Mouse (Mus musculus) layer of hippocampus, adult 8-10 months (tissue): ENCODE measurements around the gene Mzf1. TPM values are rescaled to one million over a fixed set of nuclear protein-coding genes. Genes with fewer than 3 reads are reported as not detected.
A peak's percentile ranks its signal among the peaks of the same experiment; 100 is the strongest.

ENCODE experiments used
- DNase-seq, 2 experiments: peaks; one replicate each; pipeline ENCODE4 v3.0.0; 2022; ENCODE audit warnings: low spot score in 2 of 2
- total RNA-seq, 4 experiments: library from RNA; stranded (reverse); gene quantifications; 2 replicates each; pipeline ENCODE4 v1.2.4; 2022

Gene Mzf1
- total RNA-seq, 4 experiments from 2014 or later = 12.1 to 16.3 (median 15.0) TPM

GRCm38 (mm10) chr7:13034148-13034977, 20.2 kb downstream of the Mzf1 start, which contains the start of gene Chmp2a:
Chmp2a (minus strand) TSS chr7:13034807.
- DNase-seq = peak; percentile 98

GRCm38 (mm10) chr7:13033451-13034147, 21.0 kb downstream of the Mzf1 start:
- no peak for DNase-seq

GRCm38 (mm10) chr7:13032541-13032940, 22.0 kb downstream of the Mzf1 start:
- DNase-seq = no peak

- DNase-seq = no peak
Observed at GRCm38 (mm10) chr7:13031983-13032382, 22.6 kb downstream of the Mzf1 start.

GRCm38 (mm10) chr7:13031069-13031468, 23.5 kb downstream of the Mzf1 start:
- DNase-seq = no peak

GRCm38 (mm10) chr7:13028986-13029385, 25.6 kb downstream of the Mzf1 start:
- DNase-seq = no peak

GRCm38 (mm10) chr7:13025511-13026112, 29.0 kb downstream of the Mzf1 start:
- no peak for DNase-seq

- peak; percentile 78 to 79 for DNase-seq
Observed at GRCm38 (mm10) chr7:13024805-13025204, 29.8 kb downstream of the Mzf1 start.

- peak; percentile 92 to 96 for DNase-seq
Observed at GRCm38 (mm10) chr7:13023928-13024731, 30.4 kb downstream of the Mzf1 start.

- peak in 1 of 2 experiments; percentile 26 for DNase-seq
Observed at GRCm38 (mm10) chr7:13022773-13023535, 31.6 kb downstream of the Mzf1 start.

- DNase-seq = no peak
Observed at GRCm38 (mm10) chr7:13015217-13015616, 39.3 kb downstream of the Mzf1 start.

GRCm38 (mm10) chr7:13014275-13014839, 40.2 kb downstream of the Mzf1 start:
- no peak for DNase-seq

GRCm38 (mm10) chr7:13013671-13014070, 40.9 kb downstream of the Mzf1 start:
- DNase-seq = no peak

GRCm38 (mm10) chr7:13010005-13010908, 44.3 kb downstream of the Mzf1 start, which contains the start of gene Zbtb45:
Zbtb45 (minus strand) TSS chr7:13010034.
- DNase-seq = no peak

- peak; percentile 93 to 94 for DNase-seq
Observed at GRCm38 (mm10) chr7:13009143-13010004, 45.2 kb downstream of the Mzf1 start.

- no peak for DNase-seq
Observed at GRCm38 (mm10) chr7:13007341-13008092, 47.0 kb downstream of the Mzf1 start.

- no peak for DNase-seq
Observed at GRCm38 (mm10) chr7:13006531-13006930, 48.0 kb downstream of the Mzf1 start.
